Mouse (Mus musculus): ENCODE results near the gene Vmn1r50. TPM values are rescaled to one million over a fixed set of nuclear protein-coding genes. Genes with fewer than 3 reads are reported as not detected.
"Not testable (repeated sequence)": the region's sequence is repeated elsewhere in the genome, so short reads cannot be mapped to it uniquely, and the experiment has no call there.

Gene Vmn1r50
- not detected in 2 replicates for total RNA-seq (2014; rRNA removed)
- not detected in 2 replicates for polyA plus RNA-seq (2015; fragmentation: Nextera tagmentation; extraction: Ambion mirVana)

DNA sequence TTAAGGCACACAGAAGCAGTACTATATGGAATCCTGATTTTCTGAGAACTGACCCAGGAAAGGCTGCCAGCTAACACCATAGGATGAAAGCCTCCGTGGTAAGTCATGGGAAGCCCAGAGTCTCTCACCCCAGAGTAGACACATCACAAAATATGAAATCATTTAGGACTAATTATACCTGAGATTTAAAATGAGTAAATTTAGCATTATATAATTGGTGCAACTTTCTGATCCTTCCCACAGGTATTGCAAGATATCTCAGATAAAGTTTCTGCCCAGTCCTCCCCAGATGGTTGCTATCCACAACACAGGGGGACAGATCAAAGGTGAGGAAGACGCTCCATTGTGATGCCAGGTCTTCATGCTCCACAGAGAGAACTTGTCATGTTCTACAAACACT lies at the start of gene Vmn1r50:
Gene Vmn1r50 (plus strand): TSS at position 301 of the 400 bp plus-strand sequence.
- no peak within 1 kb of the TSS for H3K4me3 ChIP-seq (ENCODE audit: low read depth, low read length)
- DNase-seq (ENCODE audit: low spot score) (no peak), ATAC-seq (ENCODE audit: low FRiP score) (no peak)
- no peaks in the 10 kb centered on the region for H3K36me3 ChIP-seq (ENCODE audit: insufficient read depth, low read length)
- H3K9ac ChIP-seq (replicated peaks; ENCODE audit: low read length, poor library complexity, severe bottlenecking): no peak within 1 kb of the TSS
- WGBS: 64% methylated on average over 2 of the region's 2 CpGs
- H3K27me3 ChIP-seq (ENCODE audit: insufficient read depth, low read length): no peaks in the 10 kb centered on the region
- no peak for TF ChIP-seq CTCF (IDR thresholded peaks at IDR 0.05)
- H3K9me3 ChIP-seq (ENCODE audit: low read length): no peaks in the 10 kb centered on the region
- H3K27ac ChIP-seq (ENCODE audit: low read depth, low read length): no peak within 1 kb of the TSS
- no peaks in the 10 kb centered on the region for H3K4me1 ChIP-seq (ENCODE audit: insufficient read depth, low read length)
- H3K4me2 ChIP-seq (ENCODE audit: low read depth, low read length, poor library complexity, severe bottlenecking): no peak within 1 kb of the TSS

DNA sequence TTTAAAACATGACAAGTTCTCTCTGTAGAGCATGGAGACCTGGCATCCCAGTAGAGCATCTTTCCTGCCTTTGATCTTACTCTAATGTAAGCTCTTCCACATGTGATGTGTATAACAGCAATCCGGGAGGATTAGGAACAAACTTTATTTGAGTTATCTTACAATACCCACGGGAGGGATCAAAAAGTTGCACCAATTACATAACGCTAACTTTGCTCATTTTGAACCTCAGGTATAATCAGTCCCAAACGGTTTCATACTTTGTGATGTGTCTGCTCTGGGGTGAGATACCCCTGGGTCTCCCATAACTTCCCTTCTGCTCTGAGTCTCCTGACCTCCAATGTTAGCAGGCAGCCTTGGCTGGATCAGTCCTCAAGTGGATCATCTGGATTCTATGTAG lies 22.8 kb upstream of the Vmn1r50 start, which contains the start of gene Vmn1r49:
Gene Vmn1r49 (minus strand): TSS at position 101 of the 400 bp plus-strand sequence.
- Histone ChIP-seq H3K36me3 (ENCODE audit: insufficient read depth, low read length) (no peaks in the 10 kb centered on the region), H3K9ac (replicated peaks; ENCODE audit: low read length, poor library complexity, severe bottlenecking) (no peak within 1 kb of the TSS), H3K9me3 (ENCODE audit: low read length) (no peaks in the 10 kb centered on the region; the same call in 1 of the 2 replicates), H3K4me2 (ENCODE audit: low read depth, low read length, poor library complexity, severe bottlenecking) (no peak within 1 kb of the TSS), H3K27me3 (ENCODE audit: insufficient read depth, low read length) (no peaks in the 10 kb centered on the region), H3K27ac (ENCODE audit: low read depth, low read length) (no peak within 1 kb of the TSS), H3K4me3 (ENCODE audit: low read depth, low read length) (no peak within 1 kb of the TSS), H3K4me1 (ENCODE audit: insufficient read depth, low read length) (no peaks in the 10 kb centered on the region)
- ATAC-seq (ENCODE audit: low FRiP score) (no peak), DNase-seq (ENCODE audit: low spot score) (no peak)
- 84% methylated on average over 4 of the region's 4 CpGs for WGBS
- TF ChIP-seq CTCF (IDR thresholded peaks at IDR 0.05): no peak

GRCm38 (mm10) chr6:90100566-90100965 lies 664 bp upstream of the Vmn1r50 start:
- no peak overlapping the region for H3K4me2 ChIP-seq (ENCODE audit: low read depth, low read length, poor library complexity, severe bottlenecking)
- no peaks in the 10 kb centered on the region for H3K27me3 ChIP-seq (ENCODE audit: insufficient read depth, low read length)
- no peaks in the 10 kb centered on the region for H3K4me1 ChIP-seq (ENCODE audit: insufficient read depth, low read length)
- H3K36me3 ChIP-seq (ENCODE audit: insufficient read depth, low read length): no peaks in the 10 kb centered on the region
- H3K9ac ChIP-seq (replicated peaks; ENCODE audit: low read length, poor library complexity, severe bottlenecking): no peak overlapping the region
- H3K9me3 ChIP-seq (ENCODE audit: low read length): no peaks in the 10 kb centered on the region
- ATAC-seq (ENCODE audit: low FRiP score) (no peak), DNase-seq (ENCODE audit: low spot score) (no peak)
- no peak for TF ChIP-seq CTCF (IDR thresholded peaks at IDR 0.05)
- 96% methylated on average over 2 of the region's 2 CpGs for WGBS
- H3K27ac ChIP-seq (ENCODE audit: low read depth, low read length): no peak overlapping the region
- H3K4me3 ChIP-seq (ENCODE audit: low read depth, low read length): no peak overlapping the region

DNA sequence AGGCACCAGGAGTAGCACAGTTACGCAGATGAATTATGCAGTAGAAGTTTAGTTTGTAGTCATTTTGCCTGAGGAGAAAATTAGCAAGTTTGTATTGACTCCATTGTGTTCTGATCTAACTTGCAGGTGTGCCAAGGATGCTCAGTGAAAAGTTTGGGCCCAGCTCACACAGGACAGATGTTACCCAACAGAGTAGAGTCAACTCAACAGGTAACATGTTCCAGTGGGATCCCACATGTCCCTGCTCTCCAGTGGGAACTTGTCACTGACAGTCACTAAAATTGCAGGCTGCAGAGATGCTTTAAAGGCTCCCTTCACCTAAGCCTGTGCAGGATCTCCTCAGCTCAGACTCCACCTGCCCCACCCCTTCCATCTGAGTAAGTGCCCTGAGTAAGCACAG lies 21.1 kb downstream of the Vmn1r50 start, which contains the start of gene Vmn1r51:
Gene Vmn1r51 (plus strand): TSS at position 301 of the 400 bp plus-strand sequence.
- ATAC-seq (ENCODE audit: low FRiP score); H3K27ac ChIP-seq (ENCODE audit: low read depth, low read length); H3K4me2 ChIP-seq (ENCODE audit: low read depth, low read length, poor library complexity, severe bottlenecking); H3K9ac ChIP-seq (replicated peaks; ENCODE audit: low read length, poor library complexity, severe bottlenecking); H3K27me3 ChIP-seq (ENCODE audit: insufficient read depth, low read length); H3K9me3 ChIP-seq (ENCODE audit: low read length); DNase-seq (ENCODE audit: low spot score); H3K4me3 ChIP-seq (ENCODE audit: low read depth, low read length); H3K36me3 ChIP-seq (ENCODE audit: insufficient read depth, low read length); H3K4me1 ChIP-seq (ENCODE audit: insufficient read depth, low read length): not testable (repeated sequence)
- WGBS: 89% methylated on average over 1 of the region's 1 CpGs

Other genes with a start within 250 kb of the Vmn1r50 start
- gene Vmn1r42, start 225.0 kb upstream of the Vmn1r50 start, total RNA-seq (2014; rRNA removed): not detected in 2 replicates
- not detected in 2 replicates for gene Vmn1r42, start 225.0 kb upstream of the Vmn1r50 start, polyA plus RNA-seq (2015; fragmentation: Nextera tagmentation; extraction: Ambion mirVana)
- 0.05 TPM in 1 of 2 replicates, not detected in the other for gene Vmn1r43, start 225.0 kb upstream of the Vmn1r50 start, total RNA-seq (2014; rRNA removed)
- not detected in 2 replicates for gene Vmn1r43, start 225.0 kb upstream of the Vmn1r50 start, polyA plus RNA-seq (2015; fragmentation: Nextera tagmentation; extraction: Ambion mirVana)
- gene Vmn1r44, start 217.8 kb upstream of the Vmn1r50 start, total RNA-seq (2014; rRNA removed): not detected in 2 replicates
- not detected in 2 replicates for gene Vmn1r44, start 217.8 kb upstream of the Vmn1r50 start, polyA plus RNA-seq (2015; fragmentation: Nextera tagmentation; extraction: Ambion mirVana)
- gene Vmn1r45, start 160.8 kb upstream of the Vmn1r50 start, total RNA-seq (2014; rRNA removed): not detected in 2 replicates
- 0.05 TPM in 1 of 2 replicates, not detected in the other for gene Vmn1r45, start 160.8 kb upstream of the Vmn1r50 start, polyA plus RNA-seq (2015; fragmentation: Nextera tagmentation; extraction: Ambion mirVana)
- not detected in 2 replicates for gene Vmn1r46, start 132.1 kb upstream of the Vmn1r50 start, total RNA-seq (2014; rRNA removed)
- not detected in 2 replicates for gene Vmn1r46, start 132.1 kb upstream of the Vmn1r50 start, polyA plus RNA-seq (2015; fragmentation: Nextera tagmentation; extraction: Ambion mirVana)
- not detected in 2 replicates for gene Vmn1r47, start 85.3 kb upstream of the Vmn1r50 start, total RNA-seq (2014; rRNA removed)
- gene Vmn1r47, start 85.3 kb upstream of the Vmn1r50 start, polyA plus RNA-seq (2015; fragmentation: Nextera tagmentation; extraction: Ambion mirVana): not detected in 2 replicates
- gene Vmn1r48, start 64.6 kb upstream of the Vmn1r50 start, total RNA-seq (2014; rRNA removed): not detected in 2 replicates
- not detected in 2 replicates for gene Vmn1r48, start 64.6 kb upstream of the Vmn1r50 start, polyA plus RNA-seq (2015; fragmentation: Nextera tagmentation; extraction: Ambion mirVana)
- gene Vmn1r49, start 22.9 kb upstream of the Vmn1r50 start, total RNA-seq (2014; rRNA removed): not detected in 2 replicates
- gene Vmn1r49, start 22.9 kb upstream of the Vmn1r50 start, polyA plus RNA-seq (2015; fragmentation: Nextera tagmentation; extraction: Ambion mirVana): not detected in 2 replicates
- gene Vmn1r51, start 21.2 kb downstream of the Vmn1r50 start, total RNA-seq (2014; rRNA removed): not detected in 2 replicates
- 0.10 TPM in 1 of 2 replicates, not detected in the other for gene Vmn1r51, start 21.2 kb downstream of the Vmn1r50 start, polyA plus RNA-seq (2015; fragmentation: Nextera tagmentation; extraction: Ambion mirVana)
- not detected in 2 replicates for gene Vmn1r52, start 73.4 kb downstream of the Vmn1r50 start, total RNA-seq (2014; rRNA removed)
- gene Vmn1r52, start 73.4 kb downstream of the Vmn1r50 start, polyA plus RNA-seq (2015; fragmentation: Nextera tagmentation; extraction: Ambion mirVana): not detected in 2 replicates
- not detected in 2 replicates for gene V1ra8, start 101.4 kb downstream of the Vmn1r50 start, total RNA-seq (2014; rRNA removed)
- not detected in 2 replicates for gene V1ra8, start 101.4 kb downstream of the Vmn1r50 start, polyA plus RNA-seq (2015; fragmentation: Nextera tagmentation; extraction: Ambion mirVana)
- not detected in 2 replicates for gene Vmn1r53, start 123.0 kb downstream of the Vmn1r50 start, total RNA-seq (2014; rRNA removed)
- not detected in 2 replicates for gene Vmn1r53, start 123.0 kb downstream of the Vmn1r50 start, polyA plus RNA-seq (2015; fragmentation: Nextera tagmentation; extraction: Ambion mirVana)
- not detected in 2 replicates for gene Vmn1r54, start 144.9 kb downstream of the Vmn1r50 start, total RNA-seq (2014; rRNA removed)
- gene Vmn1r54, start 144.9 kb downstream of the Vmn1r50 start, polyA plus RNA-seq (2015; fragmentation: Nextera tagmentation; extraction: Ambion mirVana): not detected in 2 replicates
- not detected in 2 replicates for gene BC048671, start 199.8 kb downstream of the Vmn1r50 start, total RNA-seq (2014; rRNA removed)
- gene BC048671, start 199.8 kb downstream of the Vmn1r50 start, polyA plus RNA-seq (2015; fragmentation: Nextera tagmentation; extraction: Ambion mirVana): not detected in 2 replicates
- not detected in 2 replicates for gene Chst13, start 223.8 kb downstream of the Vmn1r50 start, total RNA-seq (2014; rRNA removed)
- 0.44 TPM in 1 of 2 replicates, not detected in the other for gene Chst13, start 223.8 kb downstream of the Vmn1r50 start, polyA plus RNA-seq (2015; fragmentation: Nextera tagmentation; extraction: Ambion mirVana)
- gene Uroc1, start 231.9 kb downstream of the Vmn1r50 start, total RNA-seq (2014; rRNA removed): not detected in 2 replicates
- not detected in 2 replicates for gene Uroc1, start 231.9 kb downstream of the Vmn1r50 start, polyA plus RNA-seq (2015; fragmentation: Nextera tagmentation; extraction: Ambion mirVana)